Mouse (Mus musculus): ENCODE measurements around the gene Tshz3. TPM values are rescaled to one million over a fixed set of nuclear protein-coding genes. Genes with fewer than 3 reads are reported as not detected.

Gene Tshz3
- total RNA-seq, 4 experiments from 2014 or later, result 4.4 to 7.5 (median 5.4) TPM

GRCm38 (mm10) chr7:36697118-36697855 lies 631 bp upstream of the Tshz3 start:
- DNase-seq, result peak; percentile 22

- no peak for DNase-seq
Observed at GRCm38 (mm10) chr7:36698589-36698946, 650 bp downstream of the Tshz3 start.

- DNase-seq, result no peak
Observed at GRCm38 (mm10) chr7:36699001-36699987, 1.4 kb downstream of the Tshz3 start.

GRCm38 (mm10) chr7:36706636-36707035 lies 8.7 kb downstream of the Tshz3 start:
- DNase-seq, result no peak

GRCm38 (mm10) chr7:36707266-36707665 lies 9.3 kb downstream of the Tshz3 start:
- DNase-seq, result no peak

- no peak for DNase-seq
Observed at GRCm38 (mm10) chr7:36707681-36708350, 9.9 kb downstream of the Tshz3 start.

GRCm38 (mm10) chr7:36708823-36709222 lies 10.9 kb downstream of the Tshz3 start:
- no peak for DNase-seq

GRCm38 (mm10) chr7:36709239-36709638 lies 11.3 kb downstream of the Tshz3 start:
- no peak for DNase-seq

- no peak for DNase-seq
Observed at GRCm38 (mm10) chr7:36709974-36710373, 12.1 kb downstream of the Tshz3 start.

GRCm38 (mm10) chr7:36710387-36710786 lies 12.5 kb downstream of the Tshz3 start:
- DNase-seq, result no peak

GRCm38 (mm10) chr7:36711766-36712165 lies 13.8 kb downstream of the Tshz3 start:
- no peak for DNase-seq

GRCm38 (mm10) chr7:36714323-36714722 lies 16.4 kb downstream of the Tshz3 start:
- DNase-seq, result no peak

- DNase-seq, result no peak
Observed at GRCm38 (mm10) chr7:36717192-36717591, 19.3 kb downstream of the Tshz3 start.

GRCm38 (mm10) chr7:36720830-36721229 lies 22.9 kb downstream of the Tshz3 start:
- DNase-seq, result no peak

GRCm38 (mm10) chr7:36736303-36737050 lies 38.6 kb downstream of the Tshz3 start:
- DNase-seq, result no peak

GRCm38 (mm10) chr7:36751480-36751879 lies 53.6 kb downstream of the Tshz3 start:
- DNase-seq, result no peak

- DNase-seq, result no peak
Observed at GRCm38 (mm10) chr7:36767501-36768092, 69.7 kb downstream of the Tshz3 start.

GRCm38 (mm10) chr7:36773086-36773485 lies 75.2 kb downstream of the Tshz3 start:
- no peak for DNase-seq

GRCm38 (mm10) chr7:36776956-36777355 lies 79.0 kb downstream of the Tshz3 start:
- peak; percentile 27 for DNase-seq

GRCm38 (mm10) chr7:36778456-36778855 lies 80.5 kb downstream of the Tshz3 start:
- DNase-seq, result no peak

- no peak for DNase-seq
Observed at GRCm38 (mm10) chr7:36784243-36784773, 86.4 kb downstream of the Tshz3 start.
